Mouse (Mus musculus) neural tube, embryonic 11.5 days (tissue): ENCODE results near the gene Sapcd1. TPM values are rescaled to one million over a fixed set of nuclear protein-coding genes. Genes with fewer than 3 reads are reported as not detected.
A peak's percentile ranks its signal among the peaks of the same experiment; 100 is the strongest.

Experiments
- ATAC-seq: fragments of 200-750 bp; cut with Nextera tagmentation; 2 replicates; pipeline ENCODE4 v1.8.0; 2017; ENCODE audit warnings: moderate number of reproducible peaks, mild to moderate bottlenecking, moderate TSS enrichment, moderate library complexity; ENCODE audit not compliant: insufficient read depth, low FRiP score, low TSS enrichment
- DNase-seq: peaks from one replicate; pipeline ENCODE4 v3.0.0-alpha.2; 2015; ENCODE audit warnings: low spot score
- H3K27ac ChIP-seq: fragments of 300-500 bp; sonication (generic); 2 replicates; pipeline ENCODE4 v1.5.1; 2014; ENCODE audit warnings: low read depth, mild to moderate bottlenecking, low read length
- H3K27me3 ChIP-seq: fragments of 300-500 bp; sonication (generic); 2 replicates; pipeline ENCODE4 v1.6.1; 2014; ENCODE audit warnings: mild to moderate bottlenecking, low read length, mixed read lengths; ENCODE audit not compliant: control insufficient read depth, insufficient read depth
- H3K36me3 ChIP-seq: fragments of 300-500 bp; sonication (generic); 2 replicates; pipeline ENCODE4 v1.6.1; 2014; ENCODE audit warnings: mild to moderate bottlenecking, low read length, moderate library complexity, mixed read lengths; ENCODE audit not compliant: control insufficient read depth, insufficient read depth
- H3K4me1 ChIP-seq: fragments of 300-500 bp; sonication (generic); 2 replicates; pipeline ENCODE4 v1.6.1; 2014; ENCODE audit warnings: low read length, mixed read lengths; ENCODE audit not compliant: control insufficient read depth, insufficient read depth
- H3K4me2 ChIP-seq: fragments of 300-500 bp; sonication (generic); 2 replicates; pipeline ENCODE4 v1.6.1; 2014; ENCODE audit warnings: low read depth, mild to moderate bottlenecking, moderate library complexity
- H3K4me3 ChIP-seq: fragments of 300-500 bp; sonication (generic); 2 replicates; pipeline ENCODE4 v1.5.1; 2014; ENCODE audit warnings: low read depth, low read length
- H3K9ac ChIP-seq: fragments of 300-500 bp; sonication (generic); 2 replicates; pipeline ENCODE4 v1.6.1; 2014; ENCODE audit warnings: mild to moderate bottlenecking, low read length
- H3K9me3 ChIP-seq: fragments of 300-500 bp; sonication (generic); 2 replicates; pipeline ENCODE4 v1.6.1; 2016; ENCODE audit warnings: low read length; ENCODE audit not compliant: control insufficient read depth
- WGBS: fragments of 180-500 bp; shearing (Covaris S2); extraction: QIAGEN DNeasy Blood & Tissue Kit; methylation state at CpG from one replicate; pipeline ENCODE4 v1.1.7; 2014; 5-methylcytosine and 5-hydroxymethylcytosine counted together
- polyA plus RNA-seq: library from polyadenylated mRNA; unstranded; fragments of >200 nt; fragmentation: Nextera tagmentation; extraction: Ambion mirVana; gene quantifications from 2 replicates; pipeline ENCODE4 v1.2.1, GENCODE M21; 2014

Gene Sapcd1
- 3.9 and 5.2 TPM in 2 replicates for polyA plus RNA-seq

DNA sequence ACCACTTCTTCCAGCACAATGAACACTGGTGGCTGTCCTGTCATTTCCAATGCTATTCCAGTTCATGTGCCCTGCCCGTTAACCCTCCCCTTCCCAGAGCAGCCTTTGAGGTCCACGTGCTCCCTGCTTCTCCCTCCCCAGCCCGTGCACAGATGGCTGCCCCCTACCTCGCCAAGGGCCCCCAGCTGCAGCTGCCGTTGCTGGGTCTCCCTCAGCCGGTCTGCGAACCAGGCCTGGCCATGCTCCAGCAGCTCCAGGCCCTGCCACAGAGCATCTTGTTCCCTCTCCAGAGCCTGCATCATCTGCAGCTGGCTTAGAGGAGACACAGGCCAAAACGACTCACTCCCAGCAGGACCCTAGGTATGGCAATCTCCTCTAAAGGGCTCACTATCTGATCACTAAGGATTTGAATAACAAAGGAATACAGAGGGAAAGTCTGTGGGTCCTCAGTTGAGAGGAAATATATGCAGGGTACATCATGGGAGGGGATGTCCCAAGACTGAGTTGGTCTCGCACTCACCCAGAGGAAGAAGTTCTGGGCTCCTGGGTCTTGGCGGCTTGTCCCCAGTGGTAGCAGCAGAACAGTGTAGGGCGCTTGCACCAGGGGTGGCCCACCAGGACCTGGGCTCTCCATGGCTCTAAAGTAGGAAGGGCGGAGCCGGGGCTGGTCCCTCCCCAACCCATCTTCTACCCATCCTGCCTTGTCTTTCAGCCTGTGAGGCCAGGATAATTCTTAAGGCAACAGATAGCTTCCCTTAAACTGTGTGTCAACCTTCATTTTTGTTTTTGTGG is at the start of gene Sapcd1:
Gene Sapcd1, minus strand, starts transcription at position 740 of the 792 bp plus-strand sequence.
- Histone ChIP-seq H3K9ac (peak within 1 kb of the TSS; percentile 50), H3K36me3 (no peaks in the 10 kb centered on the region), H3K4me3 (no peak within 1 kb of the TSS), H3K9me3 (no peaks in the 10 kb centered on the region), H3K27ac (peak within 1 kb of the TSS; percentile 53), H3K4me1 (peaks cover 2% of the 10 kb centered on the region; the same call in 1 of the 2 replicates), H3K4me2 (peak within 1 kb of the TSS; percentile 20; the same call in 1 of the 2 replicates), H3K27me3 (no peaks in the 10 kb centered on the region)
- DNase-seq (peak; percentile 41), ATAC-seq (peak; percentile 56; the same call in 1 of the 2 replicates)
- 24% methylated on average over 13 of the region's 13 CpGs for WGBS

DNA sequence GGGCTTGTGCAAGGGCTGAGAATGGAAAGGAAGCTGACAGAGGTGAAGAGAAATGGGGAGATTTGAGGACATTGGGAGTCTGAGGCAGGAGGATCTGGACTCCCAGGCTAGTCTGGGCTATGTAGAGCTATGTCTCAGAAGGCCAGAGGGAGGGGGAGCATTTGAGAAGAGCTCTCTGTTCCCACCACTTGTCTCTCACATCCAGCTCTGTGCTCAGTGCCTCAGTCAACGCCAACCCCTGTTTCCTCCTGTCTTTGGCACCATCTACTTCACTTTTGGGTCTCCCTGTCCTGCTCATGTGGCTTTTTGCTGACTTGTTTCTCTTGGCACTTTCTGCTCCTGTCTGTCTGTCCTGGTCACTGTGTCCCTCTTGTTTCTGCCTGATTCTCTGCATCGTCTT is 49.5 kb upstream of the Sapcd1 start:
- H3K27ac ChIP-seq = no peak overlapping the region
- DNase-seq (no peak), ATAC-seq (no peak)
- no peaks in the 10 kb centered on the region for H3K9me3 ChIP-seq
- peaks cover 9% of the 10 kb centered on the region for H3K4me1 ChIP-seq
- peak overlapping the region; percentile 9; the same call in 1 of the 2 replicates for H3K4me3 ChIP-seq
- H3K4me2 ChIP-seq = peak overlapping the region; percentile 42
- no peaks in the 10 kb centered on the region for H3K36me3 ChIP-seq
- 30% methylated on average over 2 of the region's 2 CpGs for WGBS
- peak overlapping the region; percentile 57 for H3K9ac ChIP-seq
- no peaks in the 10 kb centered on the region for H3K27me3 ChIP-seq

- Histone ChIP-seq H3K9me3 (no peaks in the 10 kb centered on the region), H3K4me3 (peak within 1 kb of the TSS; percentile 9), H3K4me2 (peak within 1 kb of the TSS; percentile 42), H3K36me3 (no peaks in the 10 kb centered on the region), H3K4me1 (peaks cover 9% of the 10 kb centered on the region), H3K27me3 (no peaks in the 10 kb centered on the region), H3K27ac (no peak within 1 kb of the TSS), H3K9ac (peak within 1 kb of the TSS; percentile 57)
- WGBS = 25% methylated on average over 10 of the region's 10 CpGs
- ATAC-seq (no peak), DNase-seq (no peak)
These were observed 48.8 kb upstream of the Sapcd1 start, which contains the start of gene Ly6g6e for GRCm38 (mm10) chr17:35076507-35077176. TSS of gene Ly6g6e (plus strand) at chr17:35076902.

DNA sequence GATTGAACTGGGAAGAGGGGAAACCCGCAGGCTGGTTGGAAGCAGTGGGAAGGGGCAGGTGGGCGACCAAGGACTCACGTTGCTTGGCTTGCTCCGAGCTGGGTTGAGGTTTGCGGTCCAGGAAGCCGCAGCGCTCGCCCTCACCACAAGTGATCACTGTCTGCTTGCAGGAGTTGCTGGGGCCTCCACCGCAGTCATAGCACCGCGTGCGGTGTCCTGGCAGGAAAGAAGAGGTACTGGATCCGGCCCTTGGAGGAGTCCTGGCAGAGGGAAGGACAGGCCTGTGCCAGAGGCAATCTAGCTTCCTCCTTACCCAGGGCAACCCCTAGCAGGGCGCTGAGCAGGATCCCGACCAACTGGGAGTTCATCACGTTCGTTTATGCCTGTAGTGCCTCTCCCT is 46.3 kb upstream of the Sapcd1 start:
- Histone ChIP-seq H3K4me3 (no peak overlapping the region), H3K9ac (no peak overlapping the region), H3K4me1 (peaks cover 9% of the 10 kb centered on the region), H3K27ac (no peak overlapping the region), H3K4me2 (no peak overlapping the region), H3K36me3 (no peaks in the 10 kb centered on the region), H3K9me3 (no peaks in the 10 kb centered on the region), H3K27me3 (no peaks in the 10 kb centered on the region)
- no peak for ATAC-seq
- DNase-seq = no peak
- WGBS = 35% methylated on average over 17 of the region's 17 CpGs

- no peak overlapping the region for H3K4me3 ChIP-seq
- no peaks in the 10 kb centered on the region for H3K9me3 ChIP-seq
- DNase-seq = no peak
- no peaks in the 10 kb centered on the region for H3K4me1 ChIP-seq
- H3K27me3 ChIP-seq = peaks cover 3% of the 10 kb centered on the region; the same call in 1 of the 2 replicates
- no peak overlapping the region for H3K4me2 ChIP-seq
- ATAC-seq = no peak
- no peak overlapping the region for H3K27ac ChIP-seq
- no peaks in the 10 kb centered on the region for H3K36me3 ChIP-seq
- 81% methylated on average over 9 of the region's 9 CpGs for WGBS
- no peak overlapping the region for H3K9ac ChIP-seq
These were observed 43.6 kb upstream of the Sapcd1 start for GRCm38 (mm10) chr17:35071454-35071853.

- Histone ChIP-seq H3K9ac (no peak overlapping the region), H3K36me3 (no peaks in the 10 kb centered on the region), H3K27ac (no peak overlapping the region), H3K4me3 (no peak overlapping the region), H3K9me3 (no peaks in the 10 kb centered on the region), H3K4me1 (peaks cover under 1% of the 10 kb centered on the region; the same call in 1 of the 2 replicates), H3K27me3 (peaks cover 4% of the 10 kb centered on the region), H3K4me2 (no peak overlapping the region)
- DNase-seq (no peak), ATAC-seq (no peak)
- whole genome bisulfite sequencing = 60% methylated on average over 6 of the region's 6 CpGs
These were observed 42.9 kb upstream of the Sapcd1 start for GRCm38 (mm10) chr17:35070556-35071229.

DNA sequence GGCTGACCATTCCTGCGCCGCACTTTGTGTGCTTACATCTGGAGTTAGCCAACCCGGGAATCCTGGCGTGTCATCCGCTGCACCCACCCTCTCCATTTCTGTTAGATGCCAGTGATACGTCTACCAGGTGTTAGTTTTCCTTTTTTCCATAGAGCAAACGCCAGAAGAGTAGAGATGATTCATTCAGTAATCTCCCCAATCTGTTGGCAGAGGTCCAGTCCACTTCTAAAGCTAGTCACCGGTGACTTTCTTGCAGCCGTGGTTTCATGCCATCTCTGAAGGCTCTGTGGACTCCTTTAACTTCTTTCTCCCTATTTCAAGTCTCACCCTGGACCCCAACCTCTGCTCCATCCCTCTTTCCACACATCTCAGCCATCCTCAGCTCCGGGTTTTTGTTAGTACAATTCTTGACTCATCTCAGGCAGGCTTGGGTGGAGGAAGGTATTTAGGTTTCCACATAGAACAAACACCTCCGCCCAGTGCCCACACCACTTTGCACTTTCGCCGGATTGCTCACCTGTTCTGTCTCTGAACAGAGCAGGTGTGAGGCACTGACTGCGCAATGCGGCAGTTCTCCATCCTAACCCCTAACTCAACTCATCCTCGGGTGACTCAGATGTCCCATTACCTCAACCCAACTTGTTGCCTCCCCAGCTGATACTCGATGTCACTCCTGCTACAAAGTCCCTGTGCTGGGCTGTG is 40.5 kb upstream of the Sapcd1 start:
- no peak for DNase-seq
- 88% methylated on average over 17 of the region's 17 CpGs for WGBS
- Histone ChIP-seq H3K27ac (no peak overlapping the region), H3K9ac (no peak overlapping the region; the same call in 1 of the 2 replicates), H3K36me3 (no peaks in the 10 kb centered on the region), H3K4me3 (no peak overlapping the region), H3K27me3 (peaks cover 20% of the 10 kb centered on the region), H3K9me3 (no peaks in the 10 kb centered on the region), H3K4me2 (no peak overlapping the region), H3K4me1 (peaks cover 13% of the 10 kb centered on the region)
- ATAC-seq = no peak

DNA sequence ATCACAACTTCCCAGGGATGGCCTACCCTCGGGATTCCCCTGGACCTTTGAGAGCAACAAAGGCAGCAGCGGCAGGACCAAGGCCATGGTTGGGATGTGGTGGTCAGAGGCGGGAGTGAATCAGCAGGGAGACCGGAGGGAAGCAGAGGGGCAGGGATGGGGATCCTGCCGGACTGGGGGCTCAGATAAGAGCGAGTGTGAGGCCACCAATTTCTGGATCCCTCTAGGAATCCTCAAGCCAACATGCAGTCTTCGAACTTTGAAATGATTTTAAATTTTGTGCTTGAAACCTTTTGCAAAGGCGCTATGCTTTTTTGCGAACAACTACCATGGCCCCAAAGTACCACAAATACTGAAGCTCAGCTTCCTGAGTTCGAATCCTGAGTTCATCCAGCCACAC is 38.3 kb upstream of the Sapcd1 start, which contains the start of gene Mpig6b:
Gene Mpig6b, minus strand, starts transcription at position 101 of the 400 bp plus-strand sequence.
- H3K36me3 ChIP-seq = peaks cover 2% of the 10 kb centered on the region; the same call in 1 of the 2 replicates
- peaks cover 13% of the 10 kb centered on the region for H3K4me1 ChIP-seq
- WGBS = 47% methylated on average over 10 of the region's 10 CpGs
- no peaks in the 10 kb centered on the region for H3K9me3 ChIP-seq
- H3K4me2 ChIP-seq = peak within 1 kb of the TSS; percentile 57
- peak within 1 kb of the TSS; percentile 49 for H3K9ac ChIP-seq
- no peak for DNase-seq
- ATAC-seq = no peak
- peak within 1 kb of the TSS; percentile 22 for H3K4me3 ChIP-seq
- H3K27ac ChIP-seq = no peak within 1 kb of the TSS
- H3K27me3 ChIP-seq = peaks cover 20% of the 10 kb centered on the region
